Mouse (Mus musculus) small intestine, adult 2 months (tissue): Measurements from ENCODE around the gene Saxo1. TPM values are rescaled to one million over a fixed set of nuclear protein-coding genes. Genes with fewer than 3 reads are reported as not detected.
A peak's percentile ranks its signal among the peaks of the same experiment; 100 is the strongest.

Experiments
- H3K27ac ChIP-seq: fragments of 200-500 bp; 2 replicates; pipeline ENCODE4 v1.5.1; 2012; ENCODE audit warnings: low read depth, low read length, control low read depth, inconsistent platforms; ENCODE audit not compliant: insufficient read depth
- H3K27me3 ChIP-seq: fragments of 200-500 bp; 2 replicates; pipeline ENCODE4 v1.6.1; 2012; ENCODE audit warnings: mild to moderate bottlenecking, moderate library complexity, low read length, inconsistent platforms; ENCODE audit not compliant: control insufficient read depth, insufficient read depth
- H3K36me3 ChIP-seq: fragments of 200-500 bp; 2 replicates; pipeline ENCODE4 v1.6.1; 2012; ENCODE audit warnings: mild to moderate bottlenecking, low read length, control low read depth, inconsistent platforms; ENCODE audit not compliant: control insufficient read depth, insufficient read depth
- H3K4me1 ChIP-seq: fragments of 200-500 bp; 2 replicates; pipeline ENCODE4 v1.6.1; 2012; ENCODE audit warnings: low read length, inconsistent platforms, mixed read lengths; ENCODE audit not compliant: control insufficient read depth, insufficient read depth, insufficient read length
- H3K4me3 ChIP-seq: fragments of 200-500 bp; 2 replicates; pipeline ENCODE4 v1.5.1; 2012; ENCODE audit warnings: low read depth, mild to moderate bottlenecking, control low read depth, inconsistent platforms, low read length, moderate library complexity
- CTCF ChIP-seq: fragments of 200-500 bp; IDR thresholded peaks from 2 replicates; pipeline ENCODE4 v1.5.1; 2012; ENCODE audit warnings: low read depth, mild to moderate bottlenecking, control low read depth, inconsistent platforms, low read length, moderate library complexity, mixed read lengths; ENCODE audit not compliant: insufficient replicate concordance, insufficient read length; ENCODE audit errors: extremely low read depth
- POLR2A ChIP-seq: fragments of 200-500 bp; IDR thresholded peaks from 2 replicates; pipeline ENCODE4 v1.6.1; 2012; ENCODE audit warnings: low read depth, mild to moderate bottlenecking, control low read depth, inconsistent platforms, low read length, moderate library complexity
- WGBS: fragments of 180-500 bp; shearing (Covaris S2); methylation state at CpG from one replicate; pipeline ENCODE4 v1.1.7; 2018; 5-methylcytosine and 5-hydroxymethylcytosine counted together
- polyA plus RNA-seq: library from polyadenylated mRNA; depleted of rRNA; stranded (reverse); fragments of >200 nt; gene quantifications from 2 replicates; pipeline ENCODE4 v1.2.3, GENCODE M21; 2012; rRNA removed

Saxo1 gene
- not detected in 2 replicates for polyA plus RNA-seq

DNA sequence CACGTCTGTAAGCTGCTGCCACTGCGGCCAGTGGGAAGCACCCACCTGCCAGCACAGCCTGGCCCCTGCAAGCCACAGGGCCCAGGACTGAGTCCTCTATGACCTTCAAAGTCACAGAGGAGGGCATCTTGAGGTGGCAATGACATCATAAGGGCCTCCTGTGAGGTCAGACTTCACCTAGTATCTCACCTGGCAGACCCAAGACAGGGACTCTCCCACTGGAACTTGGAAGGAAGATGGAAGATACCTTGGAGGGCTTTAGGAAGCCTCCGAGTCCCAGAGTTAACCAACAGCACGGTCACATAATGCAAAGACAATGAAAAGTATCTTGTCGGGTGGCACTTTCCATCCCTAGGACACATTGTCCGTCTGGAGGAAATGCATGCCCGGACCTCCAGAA, at the start of gene Saxo1:
TSS of gene Saxo1 (minus strand) at position 101 of the 400 bp plus-strand sequence.
- 92% methylated on average over 7 of the region's 7 CpGs for WGBS
- H3K27me3 ChIP-seq: no peaks in the 10 kb centered on the region
- TF ChIP-seq POLR2A (no peak), CTCF (no peak)

DNA sequence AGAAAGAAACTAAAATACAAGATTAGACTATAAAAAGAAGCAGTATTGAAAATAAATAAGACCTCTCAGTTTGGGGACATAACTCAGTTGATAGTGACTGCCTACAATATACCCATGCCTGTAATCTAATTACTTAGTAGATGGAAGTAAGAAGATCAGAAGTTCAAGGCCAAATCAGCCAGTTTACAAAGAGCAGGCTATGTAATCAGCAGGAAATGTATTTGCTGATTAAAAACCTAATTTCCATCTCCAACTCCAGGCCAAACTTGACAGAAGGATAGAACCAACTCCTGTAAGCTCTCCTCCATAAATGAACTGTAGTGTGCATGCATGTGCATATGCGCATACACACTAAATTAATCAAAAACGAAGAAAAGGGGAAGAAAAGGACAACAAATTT, 33.2 kb upstream of the Saxo1 start:
- H3K27ac ChIP-seq: no peak overlapping the region
- H3K27me3 ChIP-seq: no peaks in the 10 kb centered on the region
- TF ChIP-seq CTCF (no peak), POLR2A (no peak)
- H3K36me3 ChIP-seq: peaks cover 22% of the 10 kb centered on the region
- no peaks in the 10 kb centered on the region for H3K4me1 ChIP-seq
- no peak overlapping the region for H3K4me3 ChIP-seq
- WGBS: 80% methylated on average over 2 of the region's 2 CpGs

More for the DNA sequence above, at the start of gene Saxo1:
- Histone ChIP-seq H3K4me3 (no peak within 1 kb of the TSS), H3K4me1 (no peaks in the 10 kb centered on the region), H3K27ac (no peak within 1 kb of the TSS), H3K36me3 (no peaks in the 10 kb centered on the region)

GRCm38 (mm10) chr4:86588236-86588635, 30.1 kb upstream of the Saxo1 start:
- 86% methylated on average over 3 of the region's 3 CpGs for WGBS
- Histone ChIP-seq H3K4me1 (no peaks in the 10 kb centered on the region), H3K36me3 (peaks cover 31% of the 10 kb centered on the region), H3K4me3 (no peak overlapping the region), H3K27me3 (no peaks in the 10 kb centered on the region), H3K27ac (no peak overlapping the region)
- TF ChIP-seq POLR2A (no peak), CTCF (no peak)

DNA sequence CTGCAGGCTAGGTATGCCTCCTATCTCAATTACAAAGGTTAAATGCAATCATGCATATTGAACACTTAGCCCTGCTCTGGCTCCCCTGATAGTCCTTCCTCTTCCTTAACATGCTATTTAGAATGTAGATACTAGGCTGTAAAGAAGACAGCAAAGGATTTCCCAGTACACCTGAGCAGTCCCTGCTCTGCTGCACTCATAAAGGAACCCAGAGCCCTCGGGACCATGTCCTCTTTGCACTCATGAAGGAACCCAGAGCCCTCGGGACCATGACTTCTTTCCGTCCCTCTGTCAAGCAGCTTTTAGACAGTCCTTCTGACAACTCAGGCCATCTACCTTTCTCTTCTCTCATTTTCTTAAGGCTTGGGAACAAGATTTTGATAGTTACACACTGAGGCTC, 22.5 kb upstream of the Saxo1 start:
- H3K4me1 ChIP-seq: peaks cover 7% of the 10 kb centered on the region; the same call in 1 of the 2 replicates
- H3K27ac ChIP-seq: no peak overlapping the region
- peaks cover 17% of the 10 kb centered on the region for H3K36me3 ChIP-seq
- TF ChIP-seq POLR2A (no peak), CTCF (no peak)
- no peak overlapping the region for H3K4me3 ChIP-seq
- 68% methylated on average over 3 of the region's 3 CpGs for WGBS
- no peaks in the 10 kb centered on the region for H3K27me3 ChIP-seq

DNA sequence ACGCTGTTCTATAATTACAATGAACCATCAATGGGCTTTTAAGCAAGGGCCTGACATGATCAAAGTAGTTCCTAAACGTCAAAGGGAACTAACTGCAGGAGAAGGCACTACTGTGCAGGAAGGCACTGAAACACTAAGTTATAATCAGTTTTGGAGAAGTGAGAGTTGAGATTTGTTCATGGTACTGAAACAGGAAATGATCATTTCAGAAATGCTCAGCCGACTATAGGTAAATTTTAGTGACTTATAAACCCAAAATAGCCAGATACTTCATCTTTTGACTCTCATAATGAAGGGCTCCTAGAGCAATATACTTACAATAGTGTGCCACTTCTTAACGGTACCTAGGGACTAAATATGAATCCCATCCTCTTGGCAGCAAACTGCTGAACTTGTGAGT, 21.9 kb upstream of the Saxo1 start:
- TF ChIP-seq CTCF: no peak
- no peak for TF ChIP-seq POLR2A
- WGBS: 59% methylated on average over 4 of the region's 4 CpGs
- H3K27ac ChIP-seq: no peak overlapping the region
- peaks cover 7% of the 10 kb centered on the region; the same call in 1 of the 2 replicates for H3K4me1 ChIP-seq
- peaks cover 13% of the 10 kb centered on the region for H3K36me3 ChIP-seq
- no peaks in the 10 kb centered on the region for H3K27me3 ChIP-seq
- no peak overlapping the region for H3K4me3 ChIP-seq

GRCm38 (mm10) chr4:86576630-86577225, 18.6 kb upstream of the Saxo1 start:
- Histone ChIP-seq H3K27ac (no peak overlapping the region), H3K4me3 (peak overlapping the region; percentile 94), H3K36me3 (0 out of 2 replicates have a peak, but pooled peaks cover 1% of the 10 kb centered on the region), H3K4me1 (peaks cover 9% of the 10 kb centered on the region; the same call in 1 of the 2 replicates), H3K27me3 (no peaks in the 10 kb centered on the region)
- 3% methylated on average over 11 of the region's 11 CpGs for WGBS
- TF ChIP-seq CTCF (no peak), POLR2A (no peak)

GRCm38 (mm10) chr4:86576120-86576541, 18.0 kb upstream of the Saxo1 start:
- no peaks in the 10 kb centered on the region for H3K27me3 ChIP-seq
- peak overlapping the region; percentile 94 for H3K4me3 ChIP-seq
- H3K27ac ChIP-seq: peak overlapping the region; percentile 83
- H3K4me1 ChIP-seq: peaks cover 9% of the 10 kb centered on the region; the same call in 1 of the 2 replicates
- WGBS: under 1% methylated on average over 20 of the region's 20 CpGs
- TF ChIP-seq CTCF (no peak), POLR2A (no peak)
- 0 out of 2 replicates have a peak, but pooled peaks cover 1% of the 10 kb centered on the region for H3K36me3 ChIP-seq
